Mouse (Mus musculus): Measurements from ENCODE around the gene Atp2a2.

DNA sequence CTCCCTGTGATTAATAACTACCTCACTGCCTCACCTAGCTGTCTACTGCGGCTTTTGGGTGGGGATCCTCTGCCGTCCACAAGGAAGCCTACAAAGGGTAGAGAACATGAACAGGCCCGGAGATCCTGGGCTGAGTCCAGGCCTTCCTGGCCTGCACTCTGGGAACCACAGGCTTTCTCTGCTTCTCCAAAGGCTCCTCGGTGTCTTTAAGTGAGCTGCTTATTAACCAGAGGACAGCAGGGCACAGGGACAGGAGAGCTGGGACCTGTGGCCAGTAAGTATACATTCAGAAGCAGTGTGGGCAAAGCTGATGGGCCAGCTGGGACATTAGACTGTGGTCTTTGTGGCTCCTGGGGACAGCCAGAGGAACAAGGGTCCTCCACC, 22.8 kb upstream of the Atp2a2 start:
- no peak for TF ChIP-seq CTCF (IDR thresholded peaks at IDR 0.05; ENCODE audit: borderline replicate concordance, insufficient read depth, low read depth, low read length)
- TF ChIP-seq POLR2A (IDR thresholded peaks at IDR 0.05; ENCODE audit: borderline replicate concordance, insufficient read depth, low read length) = no peak
